Mouse (Mus musculus): ENCODE data around the gene Fgf23. TPM values are rescaled to one million over a fixed set of nuclear protein-coding genes. Genes with fewer than 3 reads are reported as not detected.

Gene Fgf23
- not detected in 2 replicates for polyA plus RNA-seq (2012; rRNA removed)
- not detected in 2 replicates for polyA plus RNA-seq (2014; fragmentation: Nextera tagmentation; extraction: Ambion mirVana)

- no peak for ATAC-seq (ENCODE audit: insufficient read depth)
- no peak for TF ChIP-seq EP300 (IDR thresholded peaks at IDR 0.05; ENCODE audit: low read depth)
- TF ChIP-seq CTCF (IDR thresholded peaks at IDR 0.05; ENCODE audit: low read depth): no peak
- no peaks in the 10 kb centered on the region for H3K9me3 ChIP-seq (ENCODE audit: control insufficient read depth, low read length)
- WGBS (ENCODE audit: insufficient replicate concordance): 12% methylated on average over 5 of the region's 5 CpGs
- no peak within 1 kb of the TSS for H3K27ac ChIP-seq
- H3K9ac ChIP-seq (replicated peaks): no peak within 1 kb of the TSS
- H3K4me3 ChIP-seq (ENCODE audit: insufficient read depth in 1 of 2, low read depth in 2 of 2, low read length in 2 of 2): no peak within 1 kb of the TSS
- no peaks in the 10 kb centered on the region for H3K27me3 ChIP-seq (ENCODE audit: control insufficient read depth, insufficient read depth, low read length)
- no peaks in the 10 kb centered on the region for H3K36me3 ChIP-seq (replicated peaks; ENCODE audit: control insufficient read depth, insufficient read depth, low read depth)
- H3K4me2 ChIP-seq (ENCODE audit: low read depth): no peak within 1 kb of the TSS
- no peak for DNase-seq (ENCODE audit: low read depth in 3 of 3, low spot score in 3 of 3)
- H3K4me1 ChIP-seq (replicated peaks; ENCODE audit: control insufficient read depth in 2 of 2, insufficient read depth in 2 of 2, low read length in 1 of 2): no peaks in the 10 kb centered on the region
These were observed at the start of gene Fgf23 for GRCm38 (mm10) chr6:127072817-127073216. Gene Fgf23, plus strand, starts transcription at chr6:127072902.

GRCm38 (mm10) chr6:127024836-127025235, 47.9 kb upstream of the Fgf23 start:
- Histone ChIP-seq H3K9me3 (ENCODE audit: control insufficient read depth, low read length) (no peaks in the 10 kb centered on the region), H3K4me2 (ENCODE audit: low read depth) (no peak overlapping the region), H3K27me3 (ENCODE audit: control insufficient read depth, insufficient read depth, low read length) (no peaks in the 10 kb centered on the region; the same call in 1 of the 2 replicates), H3K4me1 (replicated peaks; ENCODE audit: control insufficient read depth in 2 of 2, insufficient read depth in 2 of 2, low read length in 1 of 2) (no peaks in the 10 kb centered on the region), H3K9ac (replicated peaks) (no peak overlapping the region), H3K4me3 (ENCODE audit: insufficient read depth in 1 of 2, low read depth in 2 of 2, low read length in 2 of 2) (no peak overlapping the region), H3K36me3 (replicated peaks; ENCODE audit: control insufficient read depth, insufficient read depth, low read depth) (no peaks in the 10 kb centered on the region), H3K27ac (no peak overlapping the region)
- ATAC-seq (ENCODE audit: insufficient read depth) (no peak), DNase-seq (ENCODE audit: low read depth in 3 of 3, low spot score in 3 of 3) (no peak)
- TF ChIP-seq CTCF (IDR thresholded peaks at IDR 0.05; ENCODE audit: low read depth) (no peak), EP300 (IDR thresholded peaks at IDR 0.05; ENCODE audit: low read depth) (no peak)
- WGBS (ENCODE audit: insufficient replicate concordance): 55% methylated on average over 7 of the region's 7 CpGs

DNA sequence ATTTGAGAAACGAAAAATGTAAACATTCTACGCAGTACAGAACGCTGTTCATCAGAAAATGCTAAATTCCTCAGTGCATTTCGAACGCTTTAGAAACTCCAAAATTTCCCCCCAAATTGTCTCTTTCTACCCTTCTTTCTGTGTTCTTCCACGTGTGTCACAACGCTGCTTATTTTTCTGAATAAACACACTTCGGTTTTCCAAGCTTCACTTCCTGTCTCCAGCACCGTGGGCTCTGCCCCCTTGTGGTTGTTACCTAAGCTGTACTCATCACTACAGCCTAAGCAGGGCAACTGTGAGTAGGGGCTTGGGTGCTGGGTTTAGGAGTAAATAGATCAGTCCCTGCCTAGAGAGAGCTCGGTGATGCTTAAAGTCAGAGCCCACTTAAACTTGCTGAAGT, 37.9 kb upstream of the Fgf23 start:
- Histone ChIP-seq H3K27ac (no peak overlapping the region), H3K9ac (replicated peaks) (no peak overlapping the region), H3K4me3 (ENCODE audit: insufficient read depth in 1 of 2, low read depth in 2 of 2, low read length in 2 of 2) (no peak overlapping the region), H3K4me2 (ENCODE audit: low read depth) (peak overlapping the region; percentile 45), H3K9me3 (ENCODE audit: control insufficient read depth, low read length) (no peaks in the 10 kb centered on the region), H3K36me3 (replicated peaks; ENCODE audit: control insufficient read depth, insufficient read depth, low read depth) (no peaks in the 10 kb centered on the region), H3K4me1 (replicated peaks; ENCODE audit: control insufficient read depth in 2 of 2, insufficient read depth in 2 of 2, low read length in 1 of 2) (no peaks in the 10 kb centered on the region), H3K27me3 (ENCODE audit: control insufficient read depth, insufficient read depth, low read length) (no peaks in the 10 kb centered on the region)
- TF ChIP-seq CTCF (IDR thresholded peaks at IDR 0.05; ENCODE audit: low read depth): peak; percentile 65
- no peak for TF ChIP-seq EP300 (IDR thresholded peaks at IDR 0.05; ENCODE audit: low read depth)
- WGBS (ENCODE audit: insufficient replicate concordance): 18% methylated on average over 10 of the region's 10 CpGs
- peak in 2 of 3 experiments; percentile 7 to 9 for DNase-seq (ENCODE audit: low read depth in 3 of 3, low spot score in 3 of 3)
- no peak for ATAC-seq (ENCODE audit: insufficient read depth)

- 34% methylated on average over 6 of the region's 6 CpGs for WGBS (ENCODE audit: insufficient replicate concordance)
- Histone ChIP-seq H3K27me3 (ENCODE audit: control insufficient read depth, insufficient read depth, low read length) (no peaks in the 10 kb centered on the region), H3K4me3 (ENCODE audit: insufficient read depth in 1 of 2, low read depth in 2 of 2, low read length in 2 of 2) (no peak overlapping the region), H3K4me1 (replicated peaks; ENCODE audit: control insufficient read depth in 2 of 2, insufficient read depth in 2 of 2, low read length in 1 of 2) (no peaks in the 10 kb centered on the region), H3K9me3 (ENCODE audit: control insufficient read depth, low read length) (no peaks in the 10 kb centered on the region), H3K9ac (replicated peaks) (no peak overlapping the region), H3K27ac (no peak overlapping the region), H3K36me3 (replicated peaks; ENCODE audit: control insufficient read depth, insufficient read depth, low read depth) (no peaks in the 10 kb centered on the region), H3K4me2 (ENCODE audit: low read depth) (no peak overlapping the region)
- DNase-seq (ENCODE audit: low read depth in 3 of 3, low spot score in 3 of 3) (no peak), ATAC-seq (ENCODE audit: insufficient read depth) (no peak)
- TF ChIP-seq CTCF (IDR thresholded peaks at IDR 0.05; ENCODE audit: low read depth) (no peak), EP300 (IDR thresholded peaks at IDR 0.05; ENCODE audit: low read depth) (no peak)
These were observed 27.8 kb upstream of the Fgf23 start for GRCm38 (mm10) chr6:127044909-127045308.

GRCm38 (mm10) chr6:127050847-127051246, 21.9 kb upstream of the Fgf23 start:
- Histone ChIP-seq H3K27ac (no peak overlapping the region), H3K27me3 (ENCODE audit: control insufficient read depth, insufficient read depth, low read length) (no peaks in the 10 kb centered on the region), H3K4me2 (ENCODE audit: low read depth) (no peak overlapping the region), H3K4me3 (ENCODE audit: insufficient read depth in 1 of 2, low read depth in 2 of 2, low read length in 2 of 2) (no peak overlapping the region), H3K9ac (replicated peaks) (no peak overlapping the region), H3K4me1 (replicated peaks; ENCODE audit: control insufficient read depth in 2 of 2, insufficient read depth in 2 of 2, low read length in 1 of 2) (no peaks in the 10 kb centered on the region), H3K36me3 (replicated peaks; ENCODE audit: control insufficient read depth, insufficient read depth, low read depth) (no peaks in the 10 kb centered on the region), H3K9me3 (ENCODE audit: control insufficient read depth, low read length) (no peaks in the 10 kb centered on the region)
- 56% methylated on average over 4 of the region's 4 CpGs for WGBS (ENCODE audit: insufficient replicate concordance)
- DNase-seq (ENCODE audit: low read depth in 3 of 3, low spot score in 3 of 3) (no peak), ATAC-seq (ENCODE audit: insufficient read depth) (no peak)
- TF ChIP-seq EP300 (IDR thresholded peaks at IDR 0.05; ENCODE audit: low read depth) (no peak), CTCF (IDR thresholded peaks at IDR 0.05; ENCODE audit: low read depth) (no peak)
